Mouse (Mus musculus): Measurements from ENCODE around the gene Slc29a1. TPM values are rescaled to one million over a fixed set of nuclear protein-coding genes. Genes with fewer than 3 reads are reported as not detected.

Gene Slc29a1
- total RNA-seq, 1 experiment, result 321 TPM

DNA sequence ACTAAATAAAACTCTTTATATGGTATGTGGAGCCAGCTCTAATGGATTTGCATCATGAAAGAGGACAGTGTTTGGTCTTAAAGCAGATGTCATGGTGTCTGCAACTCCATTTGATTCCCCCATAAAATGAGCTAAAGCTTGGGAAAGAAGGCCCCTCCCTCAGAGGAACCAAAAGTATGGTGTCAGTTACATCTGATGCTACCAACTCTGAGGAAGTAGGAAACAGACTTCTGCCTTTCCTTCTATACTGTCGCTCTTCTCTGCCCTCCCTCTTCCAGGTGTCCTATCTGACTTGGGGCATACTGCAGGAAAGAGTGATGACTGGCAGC is 33.4 kb downstream of the Slc29a1 start:
- Histone ChIP-seq H3K9me3 (ENCODE audit: control insufficient read depth, insufficient read depth, low read depth, low read length) (no peaks in the 10 kb centered on the region), H3K4me3 (ENCODE audit: insufficient read depth in 1 of 2, low read depth in 1 of 2, low read length in 2 of 2, poor library complexity in 1 of 2, severe bottlenecking in 1 of 2) (no peak overlapping the region), H3K27ac (ENCODE audit: insufficient read depth, low read depth, low read length, poor library complexity, severe bottlenecking) (no peak overlapping the region), H3K36me3 (ENCODE audit: control insufficient read depth, insufficient read depth, low read length, poor library complexity, severe bottlenecking) (peaks cover 58% of the 10 kb centered on the region), H3K9ac (ENCODE audit: insufficient read depth, low read depth, low read length, poor library complexity, severe bottlenecking) (no peak overlapping the region), H3K4me1 (ENCODE audit: control insufficient read depth in 2 of 2, insufficient read depth in 2 of 2, low read length in 2 of 2, poor library complexity in 1 of 2) (peaks cover 0 to 3% of the 10 kb centered on the region in 2 experiments; a peak in 1 of 4 replicates)
- TF ChIP-seq ZC3H11A (IDR thresholded peaks at IDR 0.05; ENCODE audit: borderline replicate concordance, low read depth, low read length) (no peak), ZNF384 (IDR thresholded peaks at IDR 0.05; ENCODE audit: low read depth, low read length) (no peak), MAFK (IDR thresholded peaks at IDR 0.05; ENCODE audit: insufficient read depth, low read depth, low read length) (no peak), CHD2 (IDR thresholded peaks at IDR 0.05; ENCODE audit: low read depth, low read length) (no peak; the same call in 1 of the 2 replicates), HCFC1 (IDR thresholded peaks at IDR 0.05; ENCODE audit: borderline replicate concordance, insufficient read depth, low read length) (no peak)
- DNase-seq (ENCODE audit: low read depth, low spot score), result no peak
- in situ Hi-C loops (cut with MboI; ENCODE audit: low sequenced_read_pairs in 2 of 2, unreplicated experiment in 2 of 2), result no loop called here

DNA sequence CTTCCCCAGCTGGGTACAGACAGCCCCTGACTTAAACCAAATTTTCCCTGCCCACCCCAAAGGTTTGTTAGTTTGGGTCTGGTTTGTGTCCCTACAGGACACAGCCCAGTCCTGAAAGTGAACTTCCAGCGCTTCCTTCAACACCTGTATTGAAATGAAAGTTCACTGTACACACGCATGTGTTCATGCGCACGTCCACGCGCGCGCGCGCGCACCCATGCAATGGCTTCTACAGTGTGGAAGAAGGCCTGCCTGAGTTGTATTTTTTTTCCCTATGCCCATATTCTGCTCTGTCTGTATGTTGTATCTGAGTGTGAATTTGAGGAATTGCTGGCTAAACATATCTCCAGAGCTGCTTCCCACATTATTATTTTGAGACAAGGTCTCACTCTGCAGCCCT is 34.3 kb downstream of the Slc29a1 start:
- Histone ChIP-seq H3K4me3 (ENCODE audit: insufficient read depth in 1 of 2, low read depth in 1 of 2, low read length in 2 of 2, poor library complexity in 1 of 2, severe bottlenecking in 1 of 2) (peak overlapping the region; percentile 79 to 80), H3K36me3 (ENCODE audit: control insufficient read depth, insufficient read depth, low read length, poor library complexity, severe bottlenecking) (peaks cover 49% of the 10 kb centered on the region), H3K9me3 (ENCODE audit: control insufficient read depth, insufficient read depth, low read depth, low read length) (no peaks in the 10 kb centered on the region), H3K9ac (ENCODE audit: insufficient read depth, low read depth, low read length, poor library complexity, severe bottlenecking) (peak overlapping the region; percentile 86; the same call in 1 of the 2 replicates), H3K27ac (ENCODE audit: insufficient read depth, low read depth, low read length, poor library complexity, severe bottlenecking) (no peak overlapping the region), H3K4me1 (ENCODE audit: control insufficient read depth in 2 of 2, insufficient read depth in 2 of 2, low read length in 2 of 2, poor library complexity in 1 of 2) (peaks cover 0 to 3% of the 10 kb centered on the region in 2 experiments; a peak in 1 of 4 replicates)
- TF ChIP-seq ZNF384 (IDR thresholded peaks at IDR 0.05; ENCODE audit: low read depth, low read length) (no peak), CHD2 (IDR thresholded peaks at IDR 0.05; ENCODE audit: low read depth, low read length) (no peak), ZC3H11A (IDR thresholded peaks at IDR 0.05; ENCODE audit: borderline replicate concordance, low read depth, low read length) (no peak), MAFK (IDR thresholded peaks at IDR 0.05; ENCODE audit: insufficient read depth, low read depth, low read length) (no peak), HCFC1 (IDR thresholded peaks at IDR 0.05; ENCODE audit: borderline replicate concordance, insufficient read depth, low read length) (no peak)
- in situ Hi-C loops (cut with MboI; ENCODE audit: low sequenced_read_pairs in 2 of 2, unreplicated experiment in 2 of 2), result no loop called here
- DNase-seq (ENCODE audit: low read depth, low spot score), result no peak

DNA sequence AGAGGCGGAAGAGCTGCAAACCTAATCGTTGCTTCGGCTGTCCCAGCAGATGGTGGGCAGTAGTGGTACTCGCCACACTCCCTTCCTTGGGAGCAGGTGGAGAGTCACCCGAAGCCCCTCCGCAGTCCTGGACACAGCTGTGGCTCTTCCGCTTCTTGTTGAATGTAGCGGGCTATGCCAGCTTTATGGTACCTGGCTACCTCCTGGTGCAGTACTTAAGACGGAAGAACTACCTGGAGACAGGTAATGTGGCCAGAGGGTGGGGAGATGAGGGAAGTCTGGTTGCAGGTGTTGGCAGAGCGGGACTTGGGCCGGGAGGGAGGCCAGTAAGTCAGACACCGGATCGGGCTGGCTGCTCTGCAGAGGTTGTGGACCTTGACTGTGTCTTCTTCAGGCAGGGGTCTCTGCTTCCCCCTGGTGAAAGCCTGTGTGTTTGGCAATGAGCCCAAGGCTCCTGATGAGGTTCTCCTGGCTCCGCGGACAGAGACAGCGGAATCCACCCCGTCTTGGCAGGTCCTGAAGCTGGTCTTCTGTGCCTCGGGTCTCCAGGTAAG is 34.8 kb downstream of the Slc29a1 start:
- H3K36me3 ChIP-seq (ENCODE audit: control insufficient read depth, insufficient read depth, low read length, poor library complexity, severe bottlenecking), result peaks cover 44% of the 10 kb centered on the region
- DNase-seq (ENCODE audit: low read depth, low spot score), result no peak
- H3K4me1 ChIP-seq (ENCODE audit: control insufficient read depth in 2 of 2, insufficient read depth in 2 of 2, low read length in 2 of 2, poor library complexity in 1 of 2), result peaks cover 0 to 3% of the 10 kb centered on the region in 2 experiments; a peak in 1 of 4 replicates

DNA sequence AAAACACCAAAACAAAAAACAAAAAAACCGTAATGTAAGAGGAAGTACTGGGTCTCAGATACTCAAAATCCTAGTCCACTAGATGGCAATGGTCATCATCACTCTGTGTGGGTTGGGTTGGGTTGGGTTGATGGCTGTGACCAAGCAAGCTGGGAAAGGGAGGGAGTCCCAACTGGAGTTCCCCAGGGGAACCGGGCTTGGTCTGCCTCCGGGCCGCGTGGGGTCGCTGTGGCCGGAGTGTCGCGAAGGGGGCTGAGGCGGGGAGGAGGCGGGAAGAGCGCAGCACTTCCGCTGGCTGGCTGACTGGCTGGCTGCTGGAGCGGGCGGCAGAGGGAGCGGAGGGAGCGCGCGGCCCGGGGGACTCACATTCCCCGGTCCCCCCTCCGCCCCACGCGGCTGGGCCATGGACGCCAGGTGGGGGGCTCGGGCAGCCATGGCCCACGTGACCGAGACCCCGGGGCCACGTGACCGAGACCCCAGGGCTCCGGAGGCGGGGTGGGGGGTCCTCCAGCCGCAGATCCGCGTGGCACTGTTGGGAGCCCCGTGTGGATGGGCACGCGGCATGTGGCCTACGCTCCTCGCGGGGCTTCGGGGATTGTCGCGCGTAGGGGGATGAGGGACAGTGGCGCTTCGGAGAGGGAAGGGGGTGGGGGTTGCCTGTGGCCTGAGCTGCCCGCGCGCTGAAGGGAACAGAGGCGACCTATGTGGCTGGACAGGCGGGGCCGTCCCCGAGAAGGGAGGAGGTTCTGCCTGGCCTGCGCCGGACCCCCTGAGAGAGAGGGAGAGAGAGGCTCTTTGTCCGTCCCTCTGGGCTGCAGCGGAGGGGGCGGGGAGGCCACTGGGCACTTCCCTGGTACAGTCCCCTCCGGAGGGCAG is 35.5 kb downstream of the Slc29a1 start, which contains the start of gene Slc35b2:
TSS of gene Slc35b2 (plus strand) at position 220 of the 876 bp plus-strand sequence.
- in situ Hi-C loops (cut with MboI; ENCODE audit: low sequenced_read_pairs in 2 of 2, unreplicated experiment in 2 of 2), result no loop called here
- peak within 1 kb of the TSS; percentile 79 to 80 for H3K4me3 ChIP-seq (ENCODE audit: insufficient read depth in 1 of 2, low read depth in 1 of 2, low read length in 2 of 2, poor library complexity in 1 of 2, severe bottlenecking in 1 of 2)
- peak within 1 kb of the TSS; percentile 86 for H3K9ac ChIP-seq (ENCODE audit: insufficient read depth, low read depth, low read length, poor library complexity, severe bottlenecking)
- H3K4me1 ChIP-seq (ENCODE audit: control insufficient read depth in 2 of 2, insufficient read depth in 2 of 2, low read length in 2 of 2, poor library complexity in 1 of 2), result peaks cover under 1 to 7% of the 10 kb centered on the region in 2 experiments; a peak in 3 of 4 replicates
- H3K9me3 ChIP-seq (ENCODE audit: control insufficient read depth, insufficient read depth, low read depth, low read length), result no peaks in the 10 kb centered on the region
- peak within 1 kb of the TSS; percentile 74 for H3K27ac ChIP-seq (ENCODE audit: insufficient read depth, low read depth, low read length, poor library complexity, severe bottlenecking)
- DNase-seq (ENCODE audit: low read depth, low spot score), result no peak
- TF ChIP-seq ZC3H11A (IDR thresholded peaks at IDR 0.05; ENCODE audit: borderline replicate concordance, low read depth, low read length) (no peak), ZNF384 (IDR thresholded peaks at IDR 0.05; ENCODE audit: low read depth, low read length) (peak; percentile 86)
- H3K36me3 ChIP-seq (ENCODE audit: control insufficient read depth, insufficient read depth, low read length, poor library complexity, severe bottlenecking), result peaks cover 37% of the 10 kb centered on the region

More for the DNA sequence above, 34.8 kb downstream of the Slc29a1 start:
- in situ Hi-C loops (cut with MboI; ENCODE audit: low sequenced_read_pairs in 2 of 2, unreplicated experiment in 2 of 2), result no loop called here
- TF ChIP-seq MAFK (IDR thresholded peaks at IDR 0.05; ENCODE audit: insufficient read depth, low read depth, low read length), result no peak
- TF ChIP-seq ZNF384 (IDR thresholded peaks at IDR 0.05; ENCODE audit: low read depth, low read length), result no peak
- TF ChIP-seq HCFC1 (IDR thresholded peaks at IDR 0.05; ENCODE audit: borderline replicate concordance, insufficient read depth, low read length), result no peak
- no peak for TF ChIP-seq CHD2 (IDR thresholded peaks at IDR 0.05; ENCODE audit: low read depth, low read length)
- TF ChIP-seq ZC3H11A (IDR thresholded peaks at IDR 0.05; ENCODE audit: borderline replicate concordance, low read depth, low read length), result no peak
- peak overlapping the region; percentile 86 for H3K9ac ChIP-seq (ENCODE audit: insufficient read depth, low read depth, low read length, poor library complexity, severe bottlenecking)
- no peaks in the 10 kb centered on the region for H3K9me3 ChIP-seq (ENCODE audit: control insufficient read depth, insufficient read depth, low read depth, low read length)
- H3K27ac ChIP-seq (ENCODE audit: insufficient read depth, low read depth, low read length, poor library complexity, severe bottlenecking), result peak overlapping the region; percentile 74; the same call in 1 of the 2 replicates
- peak overlapping the region; percentile 79 to 80 for H3K4me3 ChIP-seq (ENCODE audit: insufficient read depth in 1 of 2, low read depth in 1 of 2, low read length in 2 of 2, poor library complexity in 1 of 2, severe bottlenecking in 1 of 2)

Data from ES-E14 (cell line).